ENCODE assay signal across 28 mouse cellular contexts in the genomic region with DNA sequence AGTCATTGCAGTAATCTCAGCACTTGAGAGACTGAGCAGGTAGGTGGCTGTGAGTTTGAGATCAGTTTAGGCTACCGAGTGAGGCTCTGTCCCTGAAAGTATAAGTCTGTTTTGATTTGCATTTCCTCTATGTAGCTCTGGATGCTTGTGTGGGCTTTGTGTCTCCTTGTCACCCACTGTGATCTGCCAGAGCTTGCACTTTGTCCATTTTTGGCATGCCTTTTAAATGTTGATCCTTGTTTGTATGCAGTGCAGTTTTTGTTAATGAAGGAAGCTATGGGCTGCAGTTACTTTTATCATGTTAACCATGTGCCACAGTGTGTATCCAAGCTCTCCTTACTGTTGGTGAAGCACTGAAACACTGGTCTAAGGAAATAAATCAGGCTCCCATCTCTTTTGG. TPM values are rescaled to one million over a fixed set of nuclear protein-coding genes. Genes with fewer than 3 reads are reported as not detected.
DNase-seq lines count a peak whose midpoint lies in the region; ATAC-seq and TF ChIP-seq lines count a peak whose summit lies in the region.
"Had no signal": no experiment of that assay in that cellular context is flagged by ENCODE, and none has a peak within 500 bp of the region (broad histone marks: within the 10 kb centered on the region; RNA-seq: fewer than 3 reads in every experiment).

No protein-coding gene starts in this region.

- no peak for TF ChIP-seq POLR2A in ES-Bruce4 (IDR thresholded peaks at IDR 0.05; ENCODE audit: insufficient read depth, low read length)
- no peak for TF ChIP-seq POLR2A in brain, embryonic 14.5 days (IDR thresholded peaks at IDR 0.05; ENCODE audit: borderline replicate concordance, extremely low read depth, insufficient read depth, insufficient read length, poor library complexity, severe bottlenecking)

- H3K27ac ChIP-seq in layer of hippocampus, adult 2 months, result peak overlapping the region; percentile 7; the same call in 1 of the 2 replicates
- H3K27ac ChIP-seq in ES-Bruce4 (ENCODE audit: insufficient read depth, low read length), result peak overlapping the region; percentile 25
- no peak overlapping the region for H3K27ac ChIP-seq in forebrain, embryonic 14.5 days (ENCODE audit: low read depth, low read length)
- H3K27ac ChIP-seq: embryonic facial prominence, embryonic 13.5 days; forebrain, embryonic 15.5 days; heart, embryonic 15.5 days; hindbrain, embryonic 10.5 days had no signal

- no peak for ATAC-seq in forebrain, embryonic 14.5 days
- ATAC-seq: activated CD4-positive, CD25-positive, alpha-beta regulatory T cell, adult 4 months; CD4-positive, CD25-positive, alpha-beta regulatory T cell, adult 4 months; forebrain, embryonic 15.5 days; intestine, postnatal 0 days; Patski had no signal

- no peak for TF ChIP-seq EP300 in ES-Bruce4 (IDR thresholded peaks at IDR 0.05; ENCODE audit: insufficient read depth, low read depth, low read length)

- peaks cover 5% of the 10 kb centered on the region; the same call in 1 of the 2 replicates for H3K9me3 ChIP-seq in ES-Bruce4 (replicated peaks; ENCODE audit: control insufficient read depth, insufficient read depth, low read length, poor library complexity, severe bottlenecking)
- H3K9me3 ChIP-seq in forebrain, embryonic 14.5 days (replicated peaks; ENCODE audit: control insufficient read depth, low read length), result no peaks in the 10 kb centered on the region
- H3K9me3 ChIP-seq: embryonic facial prominence, embryonic 13.5 days; forebrain, embryonic 15.5 days; G1E; heart, embryonic 12.5 days; heart, embryonic 15.5 days; hindbrain, embryonic 10.5 days had no signal

- no peak for DNase-seq in layer of hippocampus, adult 2 months (ENCODE audit: low spot score in 2 of 2)
- no peak for DNase-seq in layer of hippocampus, adult 9-10 months (ENCODE audit: low spot score)
- peak; percentile 59 for DNase-seq in ES-CJ7 (ENCODE audit: low read depth, low spot score)
- peak; percentile 41 for DNase-seq in brain, embryonic 14.5 days (ENCODE audit: low read depth)
- no peak for DNase-seq in forebrain, embryonic 14.5 days (ENCODE audit: low spot score)
- no peak for DNase-seq in thymus, adult 18-20 months
- DNase-seq: adrenal gland, postnatal 10 days; adrenal gland, postnatal 36 days; cerebellum, adult 11 months; cerebellum, adult 2 months; cerebellum, adult 9-11 months; cerebellum, postnatal 25 days; gastrocnemius, postnatal 25 days; heart, adult 18-20 months; heart, postnatal 10 days; heart, postnatal 36 days had no signal

- H3K9ac ChIP-seq in ES-Bruce4 (ENCODE audit: low read depth, poor library complexity, severe bottlenecking), result no peak overlapping the region
- H3K9ac ChIP-seq in forebrain, embryonic 14.5 days (ENCODE audit: low read length), result no peak overlapping the region
- H3K9ac ChIP-seq: embryonic facial prominence, embryonic 13.5 days; forebrain, embryonic 15.5 days; heart, embryonic 12.5 days; heart, embryonic 15.5 days; hindbrain, embryonic 14.5 days had no signal

- H3K4me1 ChIP-seq in ES-Bruce4 (ENCODE audit: control insufficient read depth, insufficient read depth, low read length), result peaks cover 3% of the 10 kb centered on the region
- H3K4me1 ChIP-seq in forebrain, embryonic 14.5 days (ENCODE audit: control insufficient read depth, insufficient read depth, low read length), result no peaks in the 10 kb centered on the region
- H3K4me1 ChIP-seq: embryonic facial prominence, embryonic 13.5 days; forebrain, embryonic 15.5 days; heart, embryonic 12.5 days; heart, embryonic 15.5 days; hindbrain, embryonic 10.5 days had no signal

- 35% methylated on average over 1 of the region's 1 CpGs for WGBS in forebrain, embryonic 14.5 days

- H3K4me3 ChIP-seq in layer of hippocampus, adult 2 months, result no peak overlapping the region
- no peak overlapping the region for H3K4me3 ChIP-seq in ES-Bruce4 (ENCODE audit: low read depth, low read length)
- H3K4me3 ChIP-seq in forebrain, embryonic 14.5 days (ENCODE audit: low read depth, low read length), result no peak overlapping the region
- H3K4me3 ChIP-seq: embryonic facial prominence, embryonic 13.5 days; forebrain, embryonic 15.5 days; heart, embryonic 12.5 days; heart, embryonic 15.5 days; hindbrain, embryonic 10.5 days had no signal

- H3K36me3 ChIP-seq in ES-Bruce4 (ENCODE audit: control insufficient read depth, insufficient read depth, low read length, poor library complexity, severe bottlenecking), result peaks cover 4% of the 10 kb centered on the region
- H3K36me3 ChIP-seq in forebrain, embryonic 14.5 days (ENCODE audit: control insufficient read depth, insufficient read depth, low read length), result peaks cover 12% of the 10 kb centered on the region; the same call in 1 of the 2 replicates

- no peak for TF ChIP-seq CTCF in layer of hippocampus, adult 2 months (conservative IDR thresholded peaks at IDR 0.05)
- no peak for TF ChIP-seq CTCF in ES-Bruce4 (IDR thresholded peaks at IDR 0.05; ENCODE audit: low read depth, low read length)
- no peak for TF ChIP-seq CTCF in brain, embryonic 14.5 days (IDR thresholded peaks at IDR 0.05; ENCODE audit: borderline replicate concordance, extremely low read depth, insufficient read depth, insufficient read length)

- H3K4me2 ChIP-seq in forebrain, embryonic 14.5 days (ENCODE audit: low read length), result no peak overlapping the region
- H3K4me2 ChIP-seq: embryonic facial prominence, embryonic 13.5 days; forebrain, embryonic 15.5 days; heart, embryonic 12.5 days; heart, embryonic 15.5 days; hindbrain, embryonic 14.5 days had no signal

- H3K27me3 ChIP-seq in ES-Bruce4 (ENCODE audit: control insufficient read depth, insufficient read depth, low read length, poor library complexity, severe bottlenecking), result no peaks in the 10 kb centered on the region
- H3K27me3 ChIP-seq in forebrain, embryonic 14.5 days (replicated peaks; ENCODE audit: control insufficient read depth, insufficient read depth, low read length), result no peaks in the 10 kb centered on the region
- H3K27me3 ChIP-seq: embryonic facial prominence, embryonic 13.5 days; forebrain, embryonic 15.5 days; heart, embryonic 12.5 days; heart, embryonic 15.5 days; Patski had no signal

RNA-seq across cellular contexts. Expression of a gene that starts 21.5 kb away (rescaled TPM):
- 100 to 1,000 TPM; 106 to 116 TPM for total RNA-seq in layer of hippocampus, adult 2 months (2021)
- 71.2 and 78.8 TPM in 2 replicates for polyA plus RNA-seq in ES-Bruce4 (2011; ENCODE audit: insufficient read depth, insufficient read length, low read depth, missing spikeins)
- polyA plus RNA-seq in brain, embryonic 14.5 days (2012; rRNA removed), result 28.8 and 31.4 TPM in 2 replicates
- 121 and 143 TPM in 2 replicates for polyA plus RNA-seq in forebrain, embryonic 14.5 days (2014; fragmentation: Nextera tagmentation; extraction: Ambion mirVana)

RNA-seq across cellular contexts. Expression of a gene that starts 37.7 kb away (rescaled TPM):
- 100 to 1,000 TPM; 346 to 390 TPM for total RNA-seq in layer of hippocampus, adult 2 months (2021)
- polyA plus RNA-seq in ES-Bruce4 (2011; ENCODE audit: insufficient read depth, insufficient read length, low read depth, missing spikeins), result 478 and 518 TPM in 2 replicates
- 133 and 188 TPM in 2 replicates for polyA plus RNA-seq in brain, embryonic 14.5 days (2012; rRNA removed)
- 502 and 507 TPM in 2 replicates for polyA plus RNA-seq in forebrain, embryonic 14.5 days (2014; fragmentation: Nextera tagmentation; extraction: Ambion mirVana)

Comparison
In these comparisons a context has a peak if more than half of its experiments do, and no peak if none do; other contexts are left out.
1. DNase-seq: peak in ES-CJ7 (single experiment) and brain, embryonic 14.5 days (single experiment); none in layer of hippocampus, adult 2 months (0 of 2), layer of hippocampus, adult 9-10 months (single experiment), forebrain, embryonic 14.5 days (single experiment) and thymus, adult 18-20 months (0 of 2).